Mouse (Mus musculus): ENCODE measurements at regions not wholly inside any gene's neighbourhood (a gene's known extent, or its start where the extent isn't known, plus 50 kb on each side); places are given as distances from the start of the nearest gene placed in this dataset.

GRCm38 (mm10) chr15:62812026-62812425, 1033.0 kb downstream of the Gsdmc2 start:
- no peaks in the 10 kb centered on the region for H3K36me3 ChIP-seq
- H3K27ac ChIP-seq = no peak overlapping the region
- H3K4me1 ChIP-seq = no peaks in the 10 kb centered on the region
- no peaks in the 10 kb centered on the region for H3K27me3 ChIP-seq (ENCODE audit: low read depth, poor library complexity, severe bottlenecking)
- H3K9me3 ChIP-seq (replicated peaks) = no peaks in the 10 kb centered on the region
- DNase-seq (ENCODE audit: low spot score) = no peak
- WGBS = 82% methylated on average over 2 of the region's 2 CpGs
- H3K4me3 ChIP-seq = no peak overlapping the region

DNA sequence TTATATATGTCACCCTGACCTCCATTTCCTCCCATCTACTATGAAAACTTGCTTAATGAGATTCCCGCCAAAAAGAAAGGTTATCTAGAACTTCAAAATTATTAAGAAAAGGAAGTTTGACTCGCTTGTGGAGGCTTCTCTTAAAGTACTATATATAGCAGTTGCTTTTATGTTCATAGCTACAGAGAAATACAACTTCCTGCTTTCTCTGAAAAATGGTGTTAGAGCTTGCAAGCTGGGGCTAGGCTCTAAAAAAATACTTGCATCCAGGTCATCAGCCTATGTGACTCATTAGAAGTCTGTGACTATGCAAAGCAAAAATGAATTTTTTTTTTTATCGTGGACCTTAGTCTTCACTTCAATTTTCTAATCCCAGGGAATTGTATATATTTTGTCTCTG, 1035.7 kb downstream of the Gsdmc2 start:
- H3K36me3 ChIP-seq = no peaks in the 10 kb centered on the region
- no peak overlapping the region for H3K27ac ChIP-seq
- no peaks in the 10 kb centered on the region for H3K27me3 ChIP-seq (ENCODE audit: low read depth, poor library complexity, severe bottlenecking)
- H3K4me1 ChIP-seq = no peaks in the 10 kb centered on the region
- H3K9me3 ChIP-seq (replicated peaks) = no peaks in the 10 kb centered on the region
- no peak overlapping the region for H3K4me3 ChIP-seq
- WGBS = 87% methylated on average over 3 of the region's 3 CpGs
- no peak for DNase-seq (ENCODE audit: low spot score)

- DNase-seq (ENCODE audit: low spot score) = no peak
- Histone ChIP-seq H3K27me3 (ENCODE audit: low read depth, poor library complexity, severe bottlenecking) (no peaks in the 10 kb centered on the region), H3K27ac (no peak overlapping the region), H3K9me3 (replicated peaks) (no peaks in the 10 kb centered on the region), H3K4me3 (no peak overlapping the region), H3K4me1 (no peaks in the 10 kb centered on the region), H3K36me3 (no peaks in the 10 kb centered on the region)
- 91% methylated on average over 4 of the region's 4 CpGs for WGBS
Observed at GRCm38 (mm10) chr15:62808087-62808808, 1036.7 kb downstream of the Gsdmc2 start.

DNA sequence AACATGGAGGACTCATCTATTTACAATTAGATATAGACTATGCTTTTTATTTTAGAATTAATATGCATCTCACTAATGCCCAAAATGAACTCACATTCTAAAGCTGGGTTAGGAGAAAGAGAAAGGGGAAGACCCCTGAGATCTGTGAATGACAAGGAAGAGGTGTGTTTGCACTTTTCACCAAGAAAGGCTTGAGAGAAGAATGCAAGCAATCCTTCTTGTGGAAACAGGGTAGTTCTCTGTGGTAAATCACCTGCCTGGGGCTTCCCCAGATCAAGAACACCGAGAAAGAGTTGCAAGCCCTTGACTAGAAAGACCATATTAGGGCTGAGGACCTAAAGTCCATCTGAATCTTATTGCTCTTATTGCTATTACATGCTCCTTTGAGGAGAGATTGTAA, 1037.6 kb downstream of the Gsdmc2 start:
- 81% methylated on average over 1 of the region's 1 CpGs for WGBS
- H3K9me3 ChIP-seq (replicated peaks) = no peaks in the 10 kb centered on the region

GRCm38 (mm10) chr15:62802770-62803169, 1042.2 kb downstream of the Gsdmc2 start:
- no peak overlapping the region for H3K27ac ChIP-seq
- no peaks in the 10 kb centered on the region for H3K36me3 ChIP-seq
- DNase-seq (ENCODE audit: low spot score) = no peak
- H3K9me3 ChIP-seq (replicated peaks) = no peaks in the 10 kb centered on the region
- H3K27me3 ChIP-seq (ENCODE audit: low read depth, poor library complexity, severe bottlenecking) = no peaks in the 10 kb centered on the region
- no peaks in the 10 kb centered on the region for H3K4me1 ChIP-seq
- H3K4me3 ChIP-seq = no peak overlapping the region

More for the DNA sequence above, 1037.6 kb downstream of the Gsdmc2 start:
- DNase-seq (ENCODE audit: low spot score) = no peak
- H3K27me3 ChIP-seq (ENCODE audit: low read depth, poor library complexity, severe bottlenecking) = no peaks in the 10 kb centered on the region
- H3K4me3 ChIP-seq = no peak overlapping the region
- H3K27ac ChIP-seq = no peak overlapping the region
- no peaks in the 10 kb centered on the region for H3K36me3 ChIP-seq
- H3K4me1 ChIP-seq = no peaks in the 10 kb centered on the region

DNA sequence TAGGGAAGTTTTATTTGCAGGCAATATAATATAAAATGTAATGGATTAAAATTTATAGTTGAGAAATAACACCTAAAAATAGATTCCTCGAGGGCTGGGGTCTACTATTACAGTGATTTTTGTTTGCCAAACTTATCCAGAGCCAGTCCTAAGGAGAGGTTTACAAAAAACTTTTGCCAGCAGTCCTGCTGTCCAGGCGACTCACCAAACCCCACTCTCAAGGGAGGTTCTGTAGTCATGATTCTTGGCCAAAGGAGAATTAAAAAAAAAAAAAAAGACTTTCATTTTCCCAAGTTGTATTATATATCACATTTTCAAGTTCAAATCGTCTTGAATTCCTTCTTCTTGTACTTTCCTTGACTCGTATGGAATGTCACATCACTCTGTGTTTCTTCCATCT, 1046.2 kb downstream of the Gsdmc2 start:
- no peak for DNase-seq (ENCODE audit: low spot score)
- Histone ChIP-seq H3K27ac (no peak overlapping the region), H3K36me3 (no peaks in the 10 kb centered on the region), H3K4me3 (no peak overlapping the region), H3K4me1 (no peaks in the 10 kb centered on the region), H3K9me3 (replicated peaks) (no peaks in the 10 kb centered on the region), H3K27me3 (ENCODE audit: low read depth, poor library complexity, severe bottlenecking) (no peaks in the 10 kb centered on the region)
- WGBS = 85% methylated on average over 4 of the region's 4 CpGs

DNA sequence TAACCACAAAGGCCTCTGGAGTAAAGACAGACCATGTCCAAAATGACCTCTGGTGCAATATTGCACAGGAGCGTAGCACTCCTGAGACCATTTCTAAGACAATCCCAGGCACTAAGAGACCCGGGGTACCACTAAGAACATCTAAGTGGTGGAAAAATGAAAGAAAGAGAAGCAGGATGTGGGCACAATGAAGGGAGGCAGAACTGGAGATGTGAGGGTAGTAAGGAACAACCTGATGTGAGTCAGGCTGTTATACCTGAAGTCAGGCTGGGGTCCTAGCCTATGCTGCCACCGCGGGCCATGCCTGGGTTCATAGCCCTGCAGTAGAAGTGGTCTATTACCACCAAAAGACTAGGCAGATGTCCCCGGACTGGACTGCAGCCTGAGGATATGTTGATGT, 1051.4 kb downstream of the Gsdmc2 start:
- H3K4me1 ChIP-seq = no peaks in the 10 kb centered on the region
- WGBS = 92% methylated on average over 5 of the region's 5 CpGs
- no peak overlapping the region for H3K4me3 ChIP-seq
- no peaks in the 10 kb centered on the region for H3K27me3 ChIP-seq (ENCODE audit: low read depth, poor library complexity, severe bottlenecking)
- DNase-seq (ENCODE audit: low spot score) = no peak
- no peaks in the 10 kb centered on the region for H3K9me3 ChIP-seq (replicated peaks)
- no peak overlapping the region for H3K27ac ChIP-seq
- no peaks in the 10 kb centered on the region for H3K36me3 ChIP-seq

DNA sequence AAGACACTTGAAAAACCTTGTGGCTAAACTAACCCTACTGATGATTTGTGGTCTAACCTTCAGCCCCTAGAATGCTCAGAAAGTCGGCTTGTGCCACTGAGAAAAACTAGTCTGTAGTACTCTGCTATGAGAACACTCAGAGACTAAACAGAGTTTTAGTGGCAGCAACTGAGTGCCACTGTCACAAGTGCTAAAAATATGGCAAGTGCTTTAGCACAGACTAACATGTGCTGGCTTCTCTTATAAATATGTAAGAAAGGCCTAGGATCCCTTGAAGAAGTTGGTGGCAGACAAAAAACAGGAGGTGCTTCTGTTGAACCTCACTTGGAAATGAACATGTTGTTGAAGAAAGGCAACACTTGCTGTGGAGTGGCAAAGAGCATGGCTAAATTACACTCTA, 1052.9 kb downstream of the Gsdmc2 start:
- H3K36me3 ChIP-seq = no peaks in the 10 kb centered on the region
- no peaks in the 10 kb centered on the region for H3K9me3 ChIP-seq (replicated peaks)
- H3K4me3 ChIP-seq = no peak overlapping the region
- WGBS = 73% methylated on average over 1 of the region's 1 CpGs
- H3K27ac ChIP-seq = no peak overlapping the region
- no peaks in the 10 kb centered on the region for H3K4me1 ChIP-seq
- no peak for DNase-seq (ENCODE audit: low spot score)
- H3K27me3 ChIP-seq (ENCODE audit: low read depth, poor library complexity, severe bottlenecking) = no peaks in the 10 kb centered on the region

DNA sequence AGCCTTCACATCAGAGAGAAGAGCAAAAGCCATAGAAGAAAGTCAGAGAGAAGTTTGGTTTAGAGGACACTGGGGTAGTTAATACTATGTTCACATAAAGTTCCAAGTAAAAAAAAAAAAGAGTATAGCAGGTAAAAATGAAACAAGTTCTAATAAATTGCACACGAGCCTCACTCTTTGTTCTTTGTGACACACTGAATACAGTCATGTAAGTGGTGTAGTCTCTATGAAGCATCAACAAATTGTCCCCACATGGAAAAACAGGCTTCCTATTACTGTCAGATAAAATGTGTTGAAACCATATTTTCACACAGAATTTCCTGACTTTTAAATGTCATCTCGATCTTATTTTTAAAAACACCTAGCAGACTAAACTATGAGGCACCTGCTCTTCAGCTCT, 1057.2 kb downstream of the Gsdmc2 start:
- Histone ChIP-seq H3K9me3 (replicated peaks) (no peaks in the 10 kb centered on the region), H3K27ac (no peak overlapping the region), H3K36me3 (no peaks in the 10 kb centered on the region), H3K4me3 (no peak overlapping the region), H3K27me3 (ENCODE audit: low read depth, poor library complexity, severe bottlenecking) (no peaks in the 10 kb centered on the region), H3K4me1 (no peaks in the 10 kb centered on the region)
- WGBS = 87% methylated on average over 2 of the region's 2 CpGs
- DNase-seq (ENCODE audit: low spot score) = no peak

- H3K27ac ChIP-seq = no peak overlapping the region
- WGBS = 82% methylated on average over 1 of the region's 1 CpGs
- DNase-seq (ENCODE audit: low spot score) = no peak
- H3K27me3 ChIP-seq (ENCODE audit: low read depth, poor library complexity, severe bottlenecking) = no peaks in the 10 kb centered on the region
- no peaks in the 10 kb centered on the region for H3K4me1 ChIP-seq
- no peaks in the 10 kb centered on the region for H3K36me3 ChIP-seq
- H3K9me3 ChIP-seq (replicated peaks) = no peaks in the 10 kb centered on the region
- no peak overlapping the region for H3K4me3 ChIP-seq
Observed at GRCm38 (mm10) chr15:62786315-62786714, 1058.7 kb downstream of the Gsdmc2 start.

- Histone ChIP-seq H3K27me3 (ENCODE audit: low read depth, poor library complexity, severe bottlenecking) (no peaks in the 10 kb centered on the region), H3K4me3 (no peak overlapping the region), H3K9me3 (replicated peaks) (no peaks in the 10 kb centered on the region), H3K27ac (no peak overlapping the region), H3K4me1 (no peaks in the 10 kb centered on the region), H3K36me3 (no peaks in the 10 kb centered on the region)
- no peak for DNase-seq (ENCODE audit: low spot score)
- 85% methylated on average over 1 of the region's 1 CpGs for WGBS
Observed at GRCm38 (mm10) chr15:62784456-62785139, 1060.4 kb downstream of the Gsdmc2 start.

DNA sequence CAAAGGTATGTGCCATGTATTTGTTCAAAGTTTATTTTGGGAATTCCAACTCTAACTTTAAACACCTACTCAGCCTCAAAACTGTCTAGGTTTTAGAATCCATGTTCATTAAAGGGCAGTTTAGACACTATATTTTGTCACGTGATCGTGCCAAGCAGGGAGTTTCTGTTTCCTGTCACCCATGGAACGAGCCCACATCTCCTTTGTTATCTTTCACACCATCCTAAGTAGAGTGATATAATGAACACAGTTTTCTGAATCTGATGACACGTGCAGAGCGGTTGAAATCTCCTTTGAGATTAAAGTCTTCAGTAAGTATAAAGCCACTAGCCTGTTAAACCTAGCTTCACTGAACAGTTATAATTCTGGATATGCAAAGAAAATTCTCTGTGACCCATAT, 1066.1 kb downstream of the Gsdmc2 start:
- Histone ChIP-seq H3K36me3 (no peaks in the 10 kb centered on the region), H3K27me3 (ENCODE audit: low read depth, poor library complexity, severe bottlenecking) (no peaks in the 10 kb centered on the region), H3K4me1 (no peaks in the 10 kb centered on the region), H3K9me3 (replicated peaks) (no peaks in the 10 kb centered on the region), H3K27ac (no peak overlapping the region), H3K4me3 (no peak overlapping the region)
- no peak for DNase-seq (ENCODE audit: low spot score)
- WGBS = 89% methylated on average over 5 of the region's 5 CpGs

- no peak for DNase-seq (ENCODE audit: low spot score)
- no peak overlapping the region for H3K4me3 ChIP-seq
- H3K36me3 ChIP-seq = no peaks in the 10 kb centered on the region
- no peak overlapping the region for H3K27ac ChIP-seq
- H3K27me3 ChIP-seq (ENCODE audit: low read depth, poor library complexity, severe bottlenecking) = no peaks in the 10 kb centered on the region
- H3K4me1 ChIP-seq = no peaks in the 10 kb centered on the region
- H3K9me3 ChIP-seq (replicated peaks) = no peaks in the 10 kb centered on the region
- 84% methylated on average over 2 of the region's 2 CpGs for WGBS
Observed at GRCm38 (mm10) chr15:62752686-62753085, 1092.3 kb downstream of the Gsdmc2 start.

DNA sequence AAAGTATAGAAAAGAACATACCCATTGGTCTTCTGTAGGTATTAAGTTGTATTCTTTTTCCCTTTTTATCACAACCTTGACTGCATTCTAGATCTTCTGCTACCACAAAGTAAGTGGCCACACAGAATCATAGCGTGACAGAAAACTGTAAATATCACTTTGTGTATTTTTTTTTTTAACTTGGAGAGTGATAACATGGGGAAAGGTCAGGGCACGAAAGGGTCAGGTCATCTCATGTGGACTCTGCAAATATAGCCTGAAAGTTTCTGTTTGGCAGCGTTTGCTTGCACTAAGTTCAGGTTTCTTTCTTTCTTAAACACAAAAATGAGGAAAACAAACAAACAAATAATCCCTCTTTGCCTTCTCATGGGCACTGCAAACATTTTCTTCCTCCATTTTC, 1101.1 kb downstream of the Gsdmc2 start:
- WGBS = 86% methylated on average over 3 of the region's 3 CpGs

More for the DNA sequence above, 1101.1 kb downstream of the Gsdmc2 start:
- Histone ChIP-seq H3K36me3 (no peaks in the 10 kb centered on the region), H3K4me3 (no peak overlapping the region), H3K27ac (no peak overlapping the region), H3K9me3 (replicated peaks) (no peaks in the 10 kb centered on the region), H3K4me1 (no peaks in the 10 kb centered on the region), H3K27me3 (ENCODE audit: low read depth, poor library complexity, severe bottlenecking) (no peaks in the 10 kb centered on the region)
- DNase-seq (ENCODE audit: low spot score) = no peak

Measured in limb, embryonic 10.5 days (tissue).